Mouse (Mus musculus): Measurements from ENCODE around the gene Slc9a9. TPM values are rescaled to one million over a fixed set of nuclear protein-coding genes. Genes with fewer than 3 reads are reported as not detected.

The Slc9a9 gene
- polyA plus RNA-seq, 1 experiment, result 6.5 TPM

- TF ChIP-seq POLR2A (IDR thresholded peaks at IDR 0.05; ENCODE audit: borderline replicate concordance, control insufficient read depth, low read depth, low read length) (no peak), CTCF (IDR thresholded peaks at IDR 0.05; ENCODE audit: control insufficient read depth, insufficient read depth, low read length) (no peak)
- Histone ChIP-seq H3K4me3 (replicated peaks; ENCODE audit: control insufficient read depth, low read depth, low read length) (no peak overlapping the region), H3K4me1 (ENCODE audit: control insufficient read depth, insufficient read depth, low read length) (no peaks in the 10 kb centered on the region; the same call in 1 of the 2 replicates), H3K27ac (ENCODE audit: control insufficient read depth, insufficient read depth, low read depth, low read length, poor library complexity) (no peak overlapping the region)
- 83% methylated on average over 1 of the region's 1 CpGs for WGBS
These were observed 19.7 kb upstream of the Slc9a9 start for GRCm38 (mm10) chr9:94649991-94650390.

- 50% methylated on average over 6 of the region's 6 CpGs for WGBS
- no peak overlapping the region for H3K4me3 ChIP-seq (replicated peaks; ENCODE audit: control insufficient read depth, low read depth, low read length)
- H3K4me1 ChIP-seq (ENCODE audit: control insufficient read depth, insufficient read depth, low read length), result no peaks in the 10 kb centered on the region; the same call in 1 of the 2 replicates
- no peak overlapping the region for H3K27ac ChIP-seq (ENCODE audit: control insufficient read depth, insufficient read depth, low read depth, low read length, poor library complexity)
- TF ChIP-seq CTCF (IDR thresholded peaks at IDR 0.05; ENCODE audit: control insufficient read depth, insufficient read depth, low read length) (no peak), POLR2A (IDR thresholded peaks at IDR 0.05; ENCODE audit: borderline replicate concordance, control insufficient read depth, low read depth, low read length) (no peak)
These were observed 16.5 kb upstream of the Slc9a9 start for GRCm38 (mm10) chr9:94653198-94653597.

- TF ChIP-seq CTCF (IDR thresholded peaks at IDR 0.05; ENCODE audit: control insufficient read depth, insufficient read depth, low read length), result no peak
- no peak for TF ChIP-seq POLR2A (IDR thresholded peaks at IDR 0.05; ENCODE audit: borderline replicate concordance, control insufficient read depth, low read depth, low read length)
- WGBS, result 51% methylated on average over 2 of the region's 2 CpGs
- Histone ChIP-seq H3K4me1 (ENCODE audit: control insufficient read depth, insufficient read depth, low read length) (no peaks in the 10 kb centered on the region; the same call in 1 of the 2 replicates), H3K4me3 (replicated peaks; ENCODE audit: control insufficient read depth, low read depth, low read length) (no peak overlapping the region), H3K27ac (ENCODE audit: control insufficient read depth, insufficient read depth, low read depth, low read length, poor library complexity) (no peak overlapping the region)
These were observed 15.9 kb upstream of the Slc9a9 start for GRCm38 (mm10) chr9:94653827-94654226.

- TF ChIP-seq POLR2A (IDR thresholded peaks at IDR 0.05; ENCODE audit: borderline replicate concordance, control insufficient read depth, low read depth, low read length) (no peak), CTCF (IDR thresholded peaks at IDR 0.05; ENCODE audit: control insufficient read depth, insufficient read depth, low read length) (no peak)
- 73% methylated on average over 4 of the region's 4 CpGs for WGBS
- Histone ChIP-seq H3K4me1 (ENCODE audit: control insufficient read depth, insufficient read depth, low read length) (no peaks in the 10 kb centered on the region; the same call in 1 of the 2 replicates), H3K27ac (ENCODE audit: control insufficient read depth, insufficient read depth, low read depth, low read length, poor library complexity) (no peak overlapping the region), H3K4me3 (replicated peaks; ENCODE audit: control insufficient read depth, low read depth, low read length) (no peak overlapping the region)
These were observed 13.4 kb upstream of the Slc9a9 start for GRCm38 (mm10) chr9:94656265-94656664.

GRCm38 (mm10) chr9:94659401-94660152 is 10.1 kb upstream of the Slc9a9 start:
- H3K4me3 ChIP-seq (replicated peaks; ENCODE audit: control insufficient read depth, low read depth, low read length), result no peak overlapping the region
- TF ChIP-seq POLR2A (IDR thresholded peaks at IDR 0.05; ENCODE audit: borderline replicate concordance, control insufficient read depth, low read depth, low read length), result no peak
- no peak for TF ChIP-seq CTCF (IDR thresholded peaks at IDR 0.05; ENCODE audit: control insufficient read depth, insufficient read depth, low read length)
- H3K27ac ChIP-seq (ENCODE audit: control insufficient read depth, insufficient read depth, low read depth, low read length, poor library complexity), result no peak overlapping the region
- H3K4me1 ChIP-seq (ENCODE audit: control insufficient read depth, insufficient read depth, low read length), result no peaks in the 10 kb centered on the region; the same call in 1 of the 2 replicates
- WGBS, result 30% methylated on average over 3 of the region's 3 CpGs

- Histone ChIP-seq H3K4me1 (ENCODE audit: control insufficient read depth, insufficient read depth, low read length) (no peaks in the 10 kb centered on the region; the same call in 1 of the 2 replicates), H3K27ac (ENCODE audit: control insufficient read depth, insufficient read depth, low read depth, low read length, poor library complexity) (no peak overlapping the region), H3K4me3 (replicated peaks; ENCODE audit: control insufficient read depth, low read depth, low read length) (no peak overlapping the region)
- no peak for TF ChIP-seq POLR2A (IDR thresholded peaks at IDR 0.05; ENCODE audit: borderline replicate concordance, control insufficient read depth, low read depth, low read length)
- TF ChIP-seq CTCF (IDR thresholded peaks at IDR 0.05; ENCODE audit: control insufficient read depth, insufficient read depth, low read length), result no peak
- WGBS, result 59% methylated on average over 2 of the region's 2 CpGs
These were observed 7.9 kb upstream of the Slc9a9 start for GRCm38 (mm10) chr9:94661768-94662167.

- 18% methylated on average over 4 of the region's 4 CpGs for WGBS
- H3K27ac ChIP-seq (ENCODE audit: control insufficient read depth, insufficient read depth, low read depth, low read length, poor library complexity), result no peak overlapping the region
- H3K4me3 ChIP-seq (replicated peaks; ENCODE audit: control insufficient read depth, low read depth, low read length), result no peak overlapping the region
- peaks cover under 1% of the 10 kb centered on the region; the same call in 1 of the 2 replicates for H3K4me1 ChIP-seq (ENCODE audit: control insufficient read depth, insufficient read depth, low read length)
- TF ChIP-seq CTCF (IDR thresholded peaks at IDR 0.05; ENCODE audit: control insufficient read depth, insufficient read depth, low read length), result no peak
- no peak for TF ChIP-seq POLR2A (IDR thresholded peaks at IDR 0.05; ENCODE audit: borderline replicate concordance, control insufficient read depth, low read depth, low read length)
These were observed 4.5 kb upstream of the Slc9a9 start for GRCm38 (mm10) chr9:94665248-94665647.

GRCm38 (mm10) chr9:94668589-94668988 is 1.1 kb upstream of the Slc9a9 start:
- TF ChIP-seq POLR2A (IDR thresholded peaks at IDR 0.05; ENCODE audit: borderline replicate concordance, control insufficient read depth, low read depth, low read length), result no peak
- TF ChIP-seq CTCF (IDR thresholded peaks at IDR 0.05; ENCODE audit: control insufficient read depth, insufficient read depth, low read length), result no peak
- H3K4me3 ChIP-seq (replicated peaks; ENCODE audit: control insufficient read depth, low read depth, low read length), result no peak overlapping the region
- no peak overlapping the region for H3K27ac ChIP-seq (ENCODE audit: control insufficient read depth, insufficient read depth, low read depth, low read length, poor library complexity)
- 10% methylated on average over 7 of the region's 7 CpGs for WGBS
- H3K4me1 ChIP-seq (ENCODE audit: control insufficient read depth, insufficient read depth, low read length), result peaks cover 3% of the 10 kb centered on the region; the same call in 1 of the 2 replicates

Data from bone marrow, adult 2 months (tissue).